Mouse (Mus musculus) lung, adult 2 months (tissue): ENCODE measurements around the gene Klhl32.

Source experiments
- CTCF ChIP-seq: fragments of 200-500 bp; IDR thresholded peaks from 2 replicates; pipeline ENCODE4 v1.5.1; 2011; ENCODE audit warnings: mild to moderate bottlenecking, low read length, control low read depth; ENCODE audit not compliant: insufficient read depth
- POLR2A ChIP-seq: fragments of 200-500 bp; IDR thresholded peaks from 2 replicates; pipeline ENCODE4 v1.6.1; 2011; ENCODE audit warnings: low read depth, mild to moderate bottlenecking, control low read depth, low read length, borderline replicate concordance; ENCODE audit errors: extremely low read depth

DNA sequence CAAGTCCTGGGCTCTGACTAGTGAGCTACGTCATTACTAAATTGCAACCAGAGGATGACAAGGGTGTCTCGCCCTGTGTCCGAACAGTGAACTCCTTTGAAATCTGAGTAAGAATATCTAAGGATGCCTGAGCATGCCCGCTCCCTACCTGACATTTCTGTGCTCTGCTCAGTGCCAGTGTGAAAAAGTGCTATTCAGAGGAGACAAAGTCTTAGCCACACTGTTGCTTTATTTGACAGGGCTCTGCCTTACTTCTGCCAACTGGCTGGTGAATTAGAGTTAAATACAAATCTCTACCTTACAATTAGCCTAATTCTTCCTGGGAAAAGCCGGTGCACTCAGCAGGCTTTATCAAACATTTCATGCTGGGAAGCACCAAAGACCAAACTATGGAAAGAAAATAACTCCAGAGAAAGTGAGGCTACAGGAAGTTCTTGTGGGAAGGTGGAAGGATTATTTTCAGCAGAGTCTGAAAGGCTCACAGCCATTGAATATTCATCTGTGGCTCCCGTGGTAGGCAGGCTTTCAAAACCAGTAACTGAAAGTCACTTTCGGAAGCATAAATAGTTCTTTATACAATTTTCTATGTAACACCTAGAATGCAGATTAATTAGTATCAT lies 57.1 kb downstream of the Klhl32 start:
- no peak for TF ChIP-seq POLR2A
- TF ChIP-seq CTCF: no peak
